Mouse (Mus musculus) hindbrain, embryonic 14.5 days (tissue): ENCODE data around the gene Kcnk7. TPM values are rescaled to one million over a fixed set of nuclear protein-coding genes. Genes with fewer than 3 reads are reported as not detected.

Experiments used
- ATAC-seq: fragments of 200-750 bp; cut with Nextera tagmentation; 2 replicates; pipeline ENCODE4 v1.8.0; 2017; ENCODE audit warnings: moderate number of reproducible peaks, mild to moderate bottlenecking, moderate TSS enrichment, moderate library complexity; ENCODE audit not compliant: low FRiP score
- DNase-seq: peaks from one replicate; pipeline ENCODE4 v3.0.0-alpha.2; 2015; ENCODE audit warnings: low spot score
- H3K27ac ChIP-seq: fragments of 300-500 bp; sonication (generic); 2 replicates; pipeline ENCODE4 v1.5.1; 2014; ENCODE audit warnings: mild to moderate bottlenecking, moderate library complexity
- H3K27me3 ChIP-seq: fragments of 300-500 bp; sonication (generic); 2 replicates; pipeline ENCODE4 v1.6.1; 2014; ENCODE audit warnings: mild to moderate bottlenecking, low read length, mixed read lengths; ENCODE audit not compliant: control insufficient read depth, insufficient read depth
- H3K36me3 ChIP-seq: fragments of 300-500 bp; sonication (generic); replicated peaks from 2 replicates; pipeline ENCODE4 v1.6.1; 2014; ENCODE audit not compliant: control insufficient read depth, insufficient read depth
- H3K4me1 ChIP-seq: fragments of 300-500 bp; sonication (generic); replicated peaks from 2 replicates; pipeline ENCODE4 v1.6.1; 2014; ENCODE audit warnings: antibody characterized with exemption, low read length, mixed read lengths; ENCODE audit not compliant: control insufficient read depth, insufficient read depth
- H3K4me2 ChIP-seq: fragments of 300-500 bp; sonication (generic); replicated peaks from 2 replicates; pipeline ENCODE4 v1.6.1; 2014; ENCODE audit warnings: mild to moderate bottlenecking, moderate library complexity
- H3K4me3 ChIP-seq: fragments of 300-500 bp; sonication (generic); replicated peaks from 2 replicates; pipeline ENCODE4 v1.5.1; 2014; ENCODE audit warnings: mild to moderate bottlenecking, low read length
- H3K9ac ChIP-seq: fragments of 300-500 bp; sonication (generic); 2 replicates; pipeline ENCODE4 v1.6.1; 2014
- H3K9me3 ChIP-seq: fragments of 300-500 bp; sonication (generic); 2 replicates; pipeline ENCODE4 v1.6.1; 2016; ENCODE audit warnings: low read length; ENCODE audit not compliant: control insufficient read depth
- WGBS: fragments of 180-500 bp; shearing (Covaris S2); extraction: QIAGEN DNeasy Blood & Tissue Kit; methylation state at CpG from one replicate; pipeline ENCODE4 v1.1.7; 2014; 5-methylcytosine and 5-hydroxymethylcytosine counted together
- polyA plus RNA-seq: library from polyadenylated mRNA; unstranded; fragments of >200 nt; fragmentation: Nextera tagmentation; extraction: Ambion mirVana; gene quantifications from 2 replicates; pipeline ENCODE4 v1.2.1, GENCODE M21; 2014

Kcnk7 gene
- polyA plus RNA-seq, 1 experiment from 2014 or later, result 0.36 TPM

GRCm38 (mm10) chr19:5688200-5689087 lies 15.7 kb upstream of the Kcnk7 start, which contains the start of the genes Map3k11 and Pcnx3:
Gene Map3k11 (plus strand): TSS chr19:5688742.
Gene Pcnx3 (minus strand): TSS chr19:5688908.
- Histone ChIP-seq H3K4me1 (peaks cover 32% of the 10 kb centered on the region), H3K36me3 (peaks cover 42% of the 10 kb centered on the region), H3K4me2 (peak within 1 kb of the TSS; percentile 99), H3K4me3 (peak within 1 kb of the TSS; percentile 97), H3K27me3 (no peaks in the 10 kb centered on the region), H3K9ac (peak within 1 kb of the TSS; percentile 93), H3K27ac (peak within 1 kb of the TSS; percentile 78), H3K9me3 (no peaks in the 10 kb centered on the region)
- WGBS, result under 1% methylated on average over 69 of the region's 69 CpGs
- peak; percentile 98 for DNase-seq
- ATAC-seq, result peak; percentile 94

GRCm38 (mm10) chr19:5689088-5689428 lies 15.1 kb upstream of the Kcnk7 start:
- ATAC-seq, result no peak
- peaks cover 32% of the 10 kb centered on the region for H3K4me1 ChIP-seq
- H3K27me3 ChIP-seq, result no peaks in the 10 kb centered on the region
- peaks cover 42% of the 10 kb centered on the region for H3K36me3 ChIP-seq
- DNase-seq, result no peak
- H3K4me2 ChIP-seq, result peak overlapping the region; percentile 99
- WGBS, result 0% methylated on average over 7 of the region's 7 CpGs
- H3K4me3 ChIP-seq, result peak overlapping the region; percentile 97
- H3K27ac ChIP-seq, result peak overlapping the region; percentile 71
- H3K9ac ChIP-seq, result peak overlapping the region; percentile 78
- no peaks in the 10 kb centered on the region for H3K9me3 ChIP-seq

GRCm38 (mm10) chr19:5689565-5690342 lies 14.4 kb upstream of the Kcnk7 start:
- H3K4me1 ChIP-seq, result peaks cover 32% of the 10 kb centered on the region
- peak overlapping the region; percentile 97 for H3K4me3 ChIP-seq
- 12% methylated on average over 42 of the region's 42 CpGs for WGBS
- peaks cover 37% of the 10 kb centered on the region for H3K36me3 ChIP-seq
- H3K4me2 ChIP-seq, result peak overlapping the region; percentile 99
- no peaks in the 10 kb centered on the region for H3K27me3 ChIP-seq
- peak overlapping the region; percentile 71 for H3K27ac ChIP-seq
- peak overlapping the region; percentile 78 for H3K9ac ChIP-seq
- ATAC-seq, result no peak
- H3K9me3 ChIP-seq, result no peaks in the 10 kb centered on the region
- DNase-seq, result peak; percentile 56

- Histone ChIP-seq H3K9ac (peak overlapping the region; percentile 78), H3K4me3 (peak overlapping the region; percentile 97), H3K36me3 (peaks cover 35% of the 10 kb centered on the region), H3K4me1 (peaks cover 32% of the 10 kb centered on the region), H3K9me3 (no peaks in the 10 kb centered on the region), H3K27me3 (no peaks in the 10 kb centered on the region), H3K4me2 (peak overlapping the region; percentile 99), H3K27ac (peak overlapping the region; percentile 71; the same call in 1 of the 2 replicates)
- ATAC-seq (no peak), DNase-seq (no peak)
- 73% methylated on average over 15 of the region's 15 CpGs for WGBS
Observed at GRCm38 (mm10) chr19:5690343-5690735, 13.8 kb upstream of the Kcnk7 start.

GRCm38 (mm10) chr19:5691601-5692000 lies 12.6 kb upstream of the Kcnk7 start:
- H3K4me2 ChIP-seq, result peak overlapping the region; percentile 99
- WGBS, result 85% methylated on average over 5 of the region's 5 CpGs
- no peaks in the 10 kb centered on the region for H3K9me3 ChIP-seq
- H3K36me3 ChIP-seq, result peaks cover 31% of the 10 kb centered on the region
- H3K27ac ChIP-seq, result peak overlapping the region; percentile 28; the same call in 1 of the 2 replicates
- peak overlapping the region; percentile 78; the same call in 1 of the 2 replicates for H3K9ac ChIP-seq
- peaks cover 38% of the 10 kb centered on the region for H3K4me1 ChIP-seq
- ATAC-seq, result no peak
- DNase-seq, result no peak
- H3K4me3 ChIP-seq, result peak overlapping the region; percentile 97
- H3K27me3 ChIP-seq, result no peaks in the 10 kb centered on the region

GRCm38 (mm10) chr19:5692086-5692912 lies 11.9 kb upstream of the Kcnk7 start:
- Histone ChIP-seq H3K27me3 (no peaks in the 10 kb centered on the region), H3K4me2 (peak overlapping the region; percentile 99), H3K4me3 (peak overlapping the region; percentile 97), H3K4me1 (peaks cover 36% of the 10 kb centered on the region), H3K36me3 (peaks cover 38% of the 10 kb centered on the region), H3K9ac (peak overlapping the region; percentile 78), H3K27ac (peak overlapping the region; percentile 55), H3K9me3 (no peaks in the 10 kb centered on the region)
- DNase-seq (no peak), ATAC-seq (no peak)
- WGBS, result 65% methylated on average over 10 of the region's 10 CpGs

- 69% methylated on average over 10 of the region's 10 CpGs for WGBS
- no peaks in the 10 kb centered on the region for H3K9me3 ChIP-seq
- peaks cover 29% of the 10 kb centered on the region for H3K4me1 ChIP-seq
- no peak overlapping the region for H3K4me3 ChIP-seq
- H3K27me3 ChIP-seq, result no peaks in the 10 kb centered on the region
- ATAC-seq (no peak), DNase-seq (no peak)
- peak overlapping the region; percentile 78; the same call in 1 of the 2 replicates for H3K9ac ChIP-seq
- peak overlapping the region; percentile 99 for H3K4me2 ChIP-seq
- H3K36me3 ChIP-seq, result peaks cover 44% of the 10 kb centered on the region
- H3K27ac ChIP-seq, result peak overlapping the region; percentile 55
Observed at GRCm38 (mm10) chr19:5692913-5693396, 11.2 kb upstream of the Kcnk7 start.

GRCm38 (mm10) chr19:5693801-5694200 lies 10.4 kb upstream of the Kcnk7 start:
- Histone ChIP-seq H3K4me2 (no peak overlapping the region), H3K9ac (no peak overlapping the region)
- DNase-seq, result no peak

More at GRCm38 (mm10) chr19:5693801-5694200, 10.4 kb upstream of the Kcnk7 start:
- Histone ChIP-seq H3K36me3 (peaks cover 53% of the 10 kb centered on the region), H3K27ac (no peak overlapping the region), H3K4me3 (no peak overlapping the region), H3K4me1 (peaks cover 28% of the 10 kb centered on the region), H3K27me3 (no peaks in the 10 kb centered on the region), H3K9me3 (no peaks in the 10 kb centered on the region)
- ATAC-seq, result no peak
- 90% methylated on average over 6 of the region's 6 CpGs for WGBS
